Mouse (Mus musculus) gastrocnemius, adult 18-20 months (tissue): ENCODE measurements at regions not wholly inside any gene's neighbourhood (a gene's known extent, or its start where the extent isn't known, plus 50 kb on each side); places are given as distances from the start of the nearest gene placed in this dataset.

ENCODE experiments used
- DNase-seq: peaks from one replicate; pipeline ENCODE4 v3.0.0; 2021; ENCODE audit warnings: low spot score

- DNase-seq = no peak
Observed at GRCm38 (mm10) chr12:110177826-110178225, 101.0 kb upstream of the Dio3 start.

GRCm38 (mm10) chr12:110183473-110183872 is 95.4 kb upstream of the Dio3 start:
- DNase-seq = no peak

- no peak for DNase-seq
Observed at GRCm38 (mm10) chr12:110185399-110185798, 93.5 kb upstream of the Dio3 start.

DNA sequence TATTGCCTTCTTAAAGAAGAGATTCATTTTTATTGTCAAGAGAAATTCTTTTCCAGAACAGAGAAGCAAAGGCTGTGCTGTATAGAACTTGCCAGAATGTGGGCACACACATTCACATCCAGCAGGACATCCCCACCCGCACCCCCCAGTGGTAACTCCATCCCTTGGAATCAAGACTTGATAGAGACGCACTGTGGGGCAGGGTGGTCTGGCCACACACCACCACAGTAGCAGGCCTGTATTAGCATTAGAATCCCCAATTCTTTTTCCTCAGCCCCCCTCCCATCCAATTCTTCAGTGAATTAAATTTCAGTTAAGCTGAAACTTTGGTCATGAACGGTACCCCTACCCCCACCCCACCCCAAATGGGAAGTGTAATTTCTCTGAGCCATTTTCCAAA is 92.5 kb upstream of the Dio3 start:
- no peak for DNase-seq

GRCm38 (mm10) chr12:110186911-110187245 is 92.0 kb upstream of the Dio3 start:
- DNase-seq = no peak

DNA sequence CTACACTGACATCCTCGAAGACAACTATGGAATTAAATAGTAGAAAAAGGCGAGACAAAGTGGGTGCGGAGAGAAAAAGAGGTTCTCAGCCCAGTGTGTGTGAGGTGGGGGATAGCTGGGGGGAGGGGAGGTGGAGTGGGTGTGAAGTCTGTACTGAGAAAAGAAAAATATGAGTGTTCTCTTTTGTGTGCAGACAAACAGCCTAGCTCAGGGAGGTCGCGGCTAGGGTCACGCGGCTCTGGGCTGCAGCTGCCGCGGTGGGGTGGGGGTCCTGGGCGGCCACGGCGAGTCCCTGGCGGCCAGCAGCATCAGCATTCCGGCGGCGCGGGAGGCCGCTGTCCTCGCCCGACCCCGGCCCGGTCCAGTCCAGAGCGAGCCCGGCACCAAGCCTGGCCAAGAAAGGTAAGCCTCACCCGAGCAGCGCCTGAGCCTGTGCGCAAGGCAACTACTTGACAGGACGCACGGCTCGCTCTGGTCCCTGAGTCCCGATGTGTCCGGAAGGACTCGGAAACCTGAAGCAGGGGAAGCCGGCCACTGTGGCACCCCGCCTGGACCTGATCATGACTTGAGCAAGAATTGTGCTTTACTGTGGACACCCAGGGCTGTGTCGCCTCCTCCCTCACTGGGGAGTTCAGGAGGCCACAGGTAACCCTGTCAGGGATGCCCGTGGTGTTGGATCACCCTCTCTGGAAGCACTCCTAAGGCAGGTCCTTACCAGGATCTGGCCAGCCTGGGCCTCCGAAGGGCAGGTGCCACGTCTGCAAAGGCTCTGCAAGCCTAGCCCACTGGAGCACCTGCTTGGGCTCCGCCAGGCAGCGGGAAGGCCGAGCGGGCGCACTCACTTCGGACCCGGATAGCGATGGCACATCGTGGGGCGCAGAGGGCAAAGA is 91.4 kb upstream of the Dio3 start:
- DNase-seq = no peak

DNA sequence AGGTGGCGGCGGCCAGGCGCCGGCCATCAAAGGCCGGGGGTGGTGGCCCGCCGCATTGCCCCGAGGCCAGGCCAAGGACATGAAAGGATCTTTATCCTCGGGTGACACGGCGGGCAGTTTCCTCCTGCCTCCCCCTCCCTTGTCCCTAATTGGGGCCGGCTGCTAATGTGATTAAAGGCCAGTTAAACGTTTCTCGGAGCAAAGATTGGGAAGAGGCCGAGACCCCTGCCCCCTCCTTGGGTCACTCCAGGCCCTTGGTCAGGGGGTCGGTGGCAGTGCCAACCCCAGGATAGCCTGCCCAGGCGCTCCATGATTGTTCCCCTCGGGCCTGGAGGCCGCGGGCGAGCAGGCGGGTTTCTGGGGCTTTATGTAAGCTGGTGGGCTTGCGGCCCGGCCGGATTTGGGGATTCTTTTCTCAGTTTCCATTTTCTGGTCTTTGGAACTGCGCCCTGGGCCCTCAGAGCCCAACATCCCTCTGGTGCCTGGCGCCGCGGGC is 90.7 kb upstream of the Dio3 start:
- no peak for DNase-seq

- no peak for DNase-seq
Observed at GRCm38 (mm10) chr12:110188641-110189328, 90.1 kb upstream of the Dio3 start.

DNA sequence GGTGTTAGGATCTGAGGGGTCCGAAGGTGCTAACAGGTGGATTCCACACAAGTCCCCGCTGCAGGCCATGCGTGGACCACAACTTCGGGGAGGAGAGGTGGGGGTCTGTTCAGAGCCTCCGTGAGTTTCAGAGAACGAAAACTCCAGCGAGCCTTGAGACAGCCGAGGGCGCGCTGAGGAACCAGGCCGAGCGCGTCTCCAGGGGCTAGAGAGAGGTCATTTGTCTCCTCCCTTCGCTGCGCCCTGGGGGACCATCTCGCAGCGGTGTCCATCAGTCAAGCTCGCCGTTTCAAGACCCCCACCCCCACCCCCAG is 89.6 kb upstream of the Dio3 start:
- DNase-seq = no peak

DNA sequence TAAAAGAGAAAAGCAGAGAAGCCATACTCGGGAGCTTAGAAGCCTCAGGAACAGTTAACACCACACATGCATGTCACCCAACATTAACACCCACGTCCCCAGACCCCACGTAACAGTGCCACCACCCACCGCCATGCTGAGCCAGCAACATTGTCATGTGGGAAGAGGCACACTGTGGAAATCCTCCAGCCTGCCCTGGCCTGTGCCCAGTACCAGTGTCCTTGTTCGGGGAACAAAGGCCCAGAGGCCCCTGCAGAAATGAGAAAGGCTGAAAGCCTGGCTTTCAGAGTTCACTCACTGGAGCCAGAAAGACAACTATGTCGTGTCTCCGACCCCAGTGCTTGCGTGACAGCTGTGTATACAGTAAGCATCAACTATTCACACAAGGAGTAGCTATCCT is 86.7 kb upstream of the Dio3 start:
- no peak for DNase-seq

- no peak for DNase-seq
Observed at GRCm38 (mm10) chr12:110197366-110197765, 81.5 kb upstream of the Dio3 start.

GRCm38 (mm10) chr12:110200471-110200870 is 78.4 kb upstream of the Dio3 start:
- no peak for DNase-seq

- DNase-seq = no peak
Observed at GRCm38 (mm10) chr12:110200887-110201286, 78.0 kb upstream of the Dio3 start.

- DNase-seq = peak; percentile 36
Observed at GRCm38 (mm10) chr12:110203271-110204014, 75.4 kb upstream of the Dio3 start.

DNA sequence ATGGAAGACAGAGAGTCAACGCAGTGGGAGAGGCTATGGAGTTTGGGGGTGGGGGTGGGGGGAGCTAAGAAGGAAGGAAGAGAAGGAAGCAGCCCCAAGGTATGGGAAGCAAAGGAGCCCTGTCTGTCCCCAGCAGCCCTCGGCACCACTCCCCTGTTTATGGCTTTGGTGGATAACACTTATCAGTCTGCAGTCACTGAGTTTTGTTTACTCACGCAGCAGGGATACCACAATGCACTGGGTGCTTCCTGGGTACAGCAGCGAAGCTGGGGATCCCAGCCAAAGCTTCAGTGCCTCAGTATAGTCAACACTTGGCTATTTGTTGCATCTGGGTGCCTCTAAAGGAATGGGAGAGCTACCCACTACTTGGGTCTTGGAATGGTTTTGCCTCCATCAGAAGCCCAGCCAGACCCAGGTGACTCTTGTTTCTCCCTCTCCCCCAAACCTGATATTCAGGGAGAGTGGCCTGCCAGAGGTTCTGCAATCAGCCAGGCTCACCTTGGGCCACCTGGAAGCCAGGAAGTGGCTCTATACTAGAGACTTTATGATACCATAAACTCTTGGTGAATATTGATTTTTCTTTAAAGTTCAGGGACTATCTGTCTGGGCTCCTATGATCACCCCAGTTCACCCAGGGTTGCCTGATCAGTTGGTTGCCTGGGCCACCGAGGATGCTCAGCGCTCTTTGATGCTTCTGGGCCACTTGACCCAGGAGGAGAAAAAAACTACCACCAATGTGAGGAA is 74.5 kb upstream of the Dio3 start:
- no peak for DNase-seq

- DNase-seq = no peak
Observed at GRCm38 (mm10) chr12:110206271-110206670, 72.6 kb upstream of the Dio3 start.

DNA sequence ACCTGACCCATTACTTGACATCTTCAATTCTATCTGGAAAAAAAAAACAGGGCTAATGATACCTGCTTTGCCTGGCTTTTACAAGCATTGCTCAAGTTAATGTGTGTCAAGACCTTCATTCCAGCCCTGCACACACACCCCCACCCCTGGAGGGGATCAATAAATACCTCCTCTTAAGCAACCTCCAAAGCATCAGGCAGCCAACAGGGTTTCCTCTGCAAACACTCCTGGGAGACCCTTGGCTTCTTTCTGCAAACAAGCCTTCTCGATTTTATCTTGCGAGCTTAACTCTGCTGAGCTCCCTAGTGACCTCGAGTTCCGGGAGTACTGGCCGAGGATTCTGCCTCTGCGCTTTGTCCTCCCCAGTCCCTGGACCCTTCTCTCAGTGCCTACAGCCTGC is 72.1 kb upstream of the Dio3 start:
- DNase-seq = peak; percentile 36

- DNase-seq = no peak
Observed at GRCm38 (mm10) chr12:110207246-110207852, 71.5 kb upstream of the Dio3 start.

DNA sequence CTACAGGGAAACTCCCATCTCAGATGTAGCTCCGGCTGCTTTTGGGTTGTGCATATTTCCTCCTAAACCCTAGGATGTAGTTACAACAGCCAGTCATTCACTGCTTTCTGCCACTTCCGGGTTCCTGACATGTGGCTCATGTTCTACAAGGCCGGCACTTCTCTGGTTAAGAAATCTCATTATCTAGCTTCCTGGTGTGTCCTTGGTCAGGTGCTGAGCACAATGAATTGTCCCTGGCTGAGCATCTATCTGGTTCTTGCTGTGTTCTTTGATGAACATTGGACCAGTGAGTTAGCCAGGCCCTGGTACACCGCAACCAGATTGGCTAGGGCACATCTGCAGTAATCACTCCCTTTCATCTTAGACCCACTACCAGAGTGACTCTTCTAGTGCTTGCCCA is 66.2 kb upstream of the Dio3 start:
- no peak for DNase-seq

- DNase-seq = no peak
Observed at GRCm38 (mm10) chr12:110214833-110215232, 64.0 kb upstream of the Dio3 start.

DNA sequence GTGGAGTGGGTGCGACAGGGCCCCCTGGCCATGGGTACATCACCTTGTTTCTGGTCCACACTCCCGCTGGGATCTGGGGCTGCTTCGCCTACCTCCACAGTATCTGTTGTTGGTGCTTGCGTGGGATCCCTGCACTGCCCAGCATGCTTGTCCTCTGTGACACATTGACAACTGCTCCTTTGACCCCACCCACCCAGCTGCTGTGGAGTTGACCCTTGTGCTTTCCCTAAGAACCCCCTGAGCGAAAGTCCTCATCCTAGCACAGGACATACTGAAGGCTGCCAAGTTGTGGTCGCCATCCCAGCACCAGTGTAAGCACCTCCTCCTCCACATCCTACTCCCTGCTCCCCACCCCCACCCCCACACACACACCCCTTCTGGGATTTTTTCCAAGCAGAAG is 63.6 kb upstream of the Dio3 start:
- no peak for DNase-seq
